Mouse (Mus musculus) hindbrain, embryonic 16.5 days (tissue): Measurements from ENCODE around the gene Camta1. TPM values are rescaled to one million over a fixed set of nuclear protein-coding genes. Genes with fewer than 3 reads are reported as not detected.

ENCODE experiments used
- ATAC-seq: fragments of 200-750 bp; cut with Nextera tagmentation; 2 replicates; pipeline ENCODE4 v1.8.0; 2017; ENCODE audit warnings: moderate TSS enrichment, moderate library complexity
- H3K27ac ChIP-seq: fragments of 300-500 bp; sonication (generic); 2 replicates; pipeline ENCODE4 v1.5.1; 2014; ENCODE audit warnings: low read depth, mild to moderate bottlenecking, control low read depth, low read length, moderate library complexity
- H3K27me3 ChIP-seq: fragments of 300-500 bp; sonication (generic); replicated peaks from 2 replicates; pipeline ENCODE4 v1.6.1; 2014; ENCODE audit warnings: low read length; ENCODE audit not compliant: control insufficient read depth, insufficient read depth
- H3K36me3 ChIP-seq: fragments of 300-500 bp; sonication (generic); 2 replicates; pipeline ENCODE4 v1.6.1; 2014; ENCODE audit warnings: mild to moderate bottlenecking, low read length, moderate library complexity, mixed read lengths; ENCODE audit not compliant: control insufficient read depth, insufficient read depth
- H3K4me1 ChIP-seq: fragments of 300-500 bp; sonication (generic); 2 replicates; pipeline ENCODE4 v1.6.1; 2014; ENCODE audit warnings: low read depth, low read length; ENCODE audit not compliant: control insufficient read depth, insufficient read depth
- H3K4me2 ChIP-seq: fragments of 300-500 bp; sonication (generic); 2 replicates; pipeline ENCODE4 v1.6.1; 2014; ENCODE audit warnings: mild to moderate bottlenecking, low read length, control low read depth, moderate library complexity
- H3K4me3 ChIP-seq: fragments of 300-500 bp; sonication (generic); 2 replicates; pipeline ENCODE4 v1.5.1; 2014; ENCODE audit warnings: mild to moderate bottlenecking, low read length, control low read depth, moderate library complexity
- H3K9ac ChIP-seq: fragments of 300-500 bp; sonication (generic); 2 replicates; pipeline ENCODE4 v1.6.1; 2014; ENCODE audit warnings: low read depth, mild to moderate bottlenecking, control low read depth, low read length, moderate library complexity
- H3K9me3 ChIP-seq: fragments of 300-500 bp; sonication (generic); 2 replicates; pipeline ENCODE4 v1.6.1; 2014; ENCODE audit warnings: mild to moderate bottlenecking, low read length, moderate library complexity; ENCODE audit not compliant: control insufficient read depth
- WGBS: fragments of 180-500 bp; shearing (Covaris S2); extraction: QIAGEN DNeasy Blood & Tissue Kit; methylation state at CpG from one replicate; pipeline ENCODE4 v1.1.7; 2014; 5-methylcytosine and 5-hydroxymethylcytosine counted together
- polyA plus RNA-seq: library from polyadenylated mRNA; unstranded; fragments of >200 nt; fragmentation: Nextera tagmentation; extraction: Ambion mirVana; gene quantifications from 2 replicates; pipeline ENCODE4 v1.2.1, GENCODE M21; 2015

The Camta1 gene
- polyA plus RNA-seq, 1 experiment from 2014 or later, result 153 TPM

- peak overlapping the region; percentile 23 for H3K4me3 ChIP-seq
- peak overlapping the region; percentile 48 for H3K9ac ChIP-seq
Observed at GRCm38 (mm10) chr4:151140368-151140982, 721.2 kb downstream of the Camta1 start.

GRCm38 (mm10) chr4:151139053-151139840 is 722.4 kb downstream of the Camta1 start:
- WGBS, result 2% methylated on average over 20 of the region's 20 CpGs
- peak overlapping the region; percentile 96 for H3K27ac ChIP-seq

More at GRCm38 (mm10) chr4:151140368-151140982, 721.2 kb downstream of the Camta1 start:
- peaks cover 12% of the 10 kb centered on the region for H3K36me3 ChIP-seq
- peak; percentile 77 for ATAC-seq
- H3K27me3 ChIP-seq, result no peaks in the 10 kb centered on the region
- H3K4me2 ChIP-seq, result peak overlapping the region; percentile 65
- H3K9me3 ChIP-seq, result peaks cover 10% of the 10 kb centered on the region
- WGBS, result under 1% methylated on average over 20 of the region's 20 CpGs
- peaks cover 41% of the 10 kb centered on the region for H3K4me1 ChIP-seq
- peak overlapping the region; percentile 96 for H3K27ac ChIP-seq

DNA sequence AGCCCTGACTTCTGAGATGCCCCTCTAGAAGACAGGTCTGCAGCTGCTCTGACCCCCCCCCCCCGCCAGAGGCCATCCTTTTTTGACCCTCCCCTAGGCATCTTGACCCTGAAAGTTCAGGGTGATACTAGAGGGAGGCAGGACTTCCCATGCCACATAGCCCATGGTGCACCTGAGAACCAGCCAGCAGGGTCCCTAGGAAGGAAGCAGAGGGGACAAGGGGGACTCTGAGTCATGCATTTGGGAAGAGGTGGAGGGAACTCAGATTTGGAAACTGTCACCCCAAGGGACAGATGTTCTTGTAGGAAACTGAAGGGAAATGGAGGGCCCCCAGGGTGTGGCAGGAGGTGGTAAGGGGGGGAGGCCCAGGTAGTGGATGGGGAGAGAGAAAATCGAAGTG is 723.1 kb downstream of the Camta1 start:
- peak overlapping the region; percentile 96 for H3K27ac ChIP-seq
- no peaks in the 10 kb centered on the region for H3K27me3 ChIP-seq
- H3K4me2 ChIP-seq, result no peak overlapping the region
- H3K4me3 ChIP-seq, result no peak overlapping the region
- peak overlapping the region; percentile 55 for H3K9ac ChIP-seq
- no peak for ATAC-seq
- H3K4me1 ChIP-seq, result peaks cover 41% of the 10 kb centered on the region
- WGBS, result 13% methylated on average over 2 of the region's 2 CpGs
- H3K36me3 ChIP-seq, result no peaks in the 10 kb centered on the region
- no peaks in the 10 kb centered on the region for H3K9me3 ChIP-seq

More at GRCm38 (mm10) chr4:151139053-151139840, 722.4 kb downstream of the Camta1 start:
- H3K9me3 ChIP-seq, result peaks cover 3% of the 10 kb centered on the region
- peak overlapping the region; percentile 22 for H3K4me3 ChIP-seq
- H3K4me2 ChIP-seq, result peak overlapping the region; percentile 65
- peaks cover 4% of the 10 kb centered on the region for H3K36me3 ChIP-seq
- 0 out of 2 replicates have a peak, but pooled peaks have one; percentile 16 for ATAC-seq
- peak overlapping the region; percentile 55 for H3K9ac ChIP-seq
- no peaks in the 10 kb centered on the region for H3K27me3 ChIP-seq
- H3K4me1 ChIP-seq, result peaks cover 41% of the 10 kb centered on the region

DNA sequence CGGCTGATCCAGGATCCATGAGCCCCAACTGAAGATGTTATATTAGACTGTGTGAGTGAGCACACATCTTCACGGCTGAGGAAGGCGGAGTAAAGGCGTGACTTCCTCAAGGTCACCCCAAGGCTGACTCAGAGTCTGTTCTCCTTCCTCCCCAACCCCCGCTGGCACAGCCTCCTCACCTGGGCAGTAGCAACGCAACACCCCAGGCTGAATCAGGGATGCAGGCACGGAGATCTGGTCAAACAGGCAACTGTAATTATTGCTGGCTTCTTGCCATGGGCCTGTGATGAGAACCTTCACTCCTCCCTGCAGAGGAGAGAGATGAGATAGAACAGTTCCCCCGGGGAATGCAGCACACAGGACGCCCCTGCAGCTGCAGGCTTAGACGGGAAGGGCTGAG is 723.5 kb downstream of the Camta1 start:
- no peak for ATAC-seq
- 19% methylated on average over 10 of the region's 10 CpGs for WGBS
- H3K27me3 ChIP-seq, result no peaks in the 10 kb centered on the region
- H3K9me3 ChIP-seq, result no peaks in the 10 kb centered on the region
- no peak overlapping the region for H3K4me3 ChIP-seq
- H3K4me1 ChIP-seq, result peaks cover 41% of the 10 kb centered on the region
- H3K9ac ChIP-seq, result no peak overlapping the region
- H3K36me3 ChIP-seq, result no peaks in the 10 kb centered on the region
- H3K27ac ChIP-seq, result peak overlapping the region; percentile 96; the same call in 1 of the 2 replicates
- H3K4me2 ChIP-seq, result peak overlapping the region; percentile 9; the same call in 1 of the 2 replicates

GRCm38 (mm10) chr4:151137701-151138100 is 724.0 kb downstream of the Camta1 start:
- Histone ChIP-seq H3K27me3 (no peaks in the 10 kb centered on the region), H3K4me2 (peak overlapping the region; percentile 9; the same call in 1 of the 2 replicates), H3K4me1 (peaks cover 41% of the 10 kb centered on the region), H3K27ac (no peak overlapping the region), H3K4me3 (no peak overlapping the region), H3K36me3 (no peaks in the 10 kb centered on the region), H3K9me3 (no peaks in the 10 kb centered on the region), H3K9ac (0 out of 2 replicates have a peak overlapping the region, but pooled peaks have one; percentile 25)
- WGBS, result 36% methylated on average over 5 of the region's 5 CpGs
- ATAC-seq, result no peak

- H3K9me3 ChIP-seq, result no peaks in the 10 kb centered on the region
- H3K4me1 ChIP-seq, result peaks cover 36% of the 10 kb centered on the region
- no peaks in the 10 kb centered on the region for H3K36me3 ChIP-seq
- WGBS, result 76% methylated on average over 8 of the region's 8 CpGs
- H3K4me2 ChIP-seq, result no peak overlapping the region
- ATAC-seq, result no peak
- no peak overlapping the region for H3K4me3 ChIP-seq
- no peak overlapping the region for H3K27ac ChIP-seq
- H3K27me3 ChIP-seq, result no peaks in the 10 kb centered on the region
- no peak overlapping the region for H3K9ac ChIP-seq
Observed at GRCm38 (mm10) chr4:151135491-151135890, 726.2 kb downstream of the Camta1 start.

DNA sequence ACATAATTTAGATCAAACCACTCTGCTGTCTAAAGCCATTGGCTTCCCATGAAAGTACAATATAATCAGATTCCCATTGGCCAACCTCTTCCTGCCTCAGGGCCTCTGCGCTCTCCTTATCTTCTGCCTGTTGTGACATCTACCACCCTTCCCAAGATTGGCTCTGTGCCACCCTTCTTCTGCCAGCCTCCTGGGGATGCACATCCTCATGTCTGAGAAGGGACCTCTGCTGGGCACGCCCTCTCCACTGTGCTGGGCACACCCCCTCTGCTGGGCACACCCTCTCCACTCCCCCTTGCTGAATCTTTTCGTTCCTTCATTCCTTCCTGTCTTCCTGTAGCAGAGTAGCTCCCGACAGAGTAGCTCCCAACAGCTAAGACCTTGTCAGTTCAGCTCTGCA is 727.9 kb downstream of the Camta1 start:
- H3K27ac ChIP-seq, result no peak overlapping the region
- no peak overlapping the region for H3K9ac ChIP-seq
- no peak for ATAC-seq
- no peaks in the 10 kb centered on the region for H3K36me3 ChIP-seq
- H3K4me2 ChIP-seq, result no peak overlapping the region
- H3K27me3 ChIP-seq, result no peaks in the 10 kb centered on the region
- peaks cover 32% of the 10 kb centered on the region for H3K4me1 ChIP-seq
- H3K4me3 ChIP-seq, result no peak overlapping the region
- WGBS, result 61% methylated on average over 4 of the region's 4 CpGs
- H3K9me3 ChIP-seq, result no peaks in the 10 kb centered on the region

GRCm38 (mm10) chr4:151132493-151132892 is 729.2 kb downstream of the Camta1 start:
- no peak overlapping the region for H3K9ac ChIP-seq
- WGBS, result 77% methylated on average over 9 of the region's 9 CpGs
- H3K27me3 ChIP-seq, result no peaks in the 10 kb centered on the region
- H3K36me3 ChIP-seq, result no peaks in the 10 kb centered on the region
- H3K27ac ChIP-seq, result no peak overlapping the region
- no peaks in the 10 kb centered on the region for H3K9me3 ChIP-seq
- no peak for ATAC-seq
- H3K4me3 ChIP-seq, result no peak overlapping the region
- no peak overlapping the region for H3K4me2 ChIP-seq
- peaks cover 26% of the 10 kb centered on the region for H3K4me1 ChIP-seq
